Mouse (Mus musculus): ENCODE results near the gene Arhgap33. TPM values are rescaled to one million over a fixed set of nuclear protein-coding genes. Genes with fewer than 3 reads are reported as not detected.

Gene Arhgap33
- polyA plus RNA-seq, 1 experiment: 12.9 TPM

DNA sequence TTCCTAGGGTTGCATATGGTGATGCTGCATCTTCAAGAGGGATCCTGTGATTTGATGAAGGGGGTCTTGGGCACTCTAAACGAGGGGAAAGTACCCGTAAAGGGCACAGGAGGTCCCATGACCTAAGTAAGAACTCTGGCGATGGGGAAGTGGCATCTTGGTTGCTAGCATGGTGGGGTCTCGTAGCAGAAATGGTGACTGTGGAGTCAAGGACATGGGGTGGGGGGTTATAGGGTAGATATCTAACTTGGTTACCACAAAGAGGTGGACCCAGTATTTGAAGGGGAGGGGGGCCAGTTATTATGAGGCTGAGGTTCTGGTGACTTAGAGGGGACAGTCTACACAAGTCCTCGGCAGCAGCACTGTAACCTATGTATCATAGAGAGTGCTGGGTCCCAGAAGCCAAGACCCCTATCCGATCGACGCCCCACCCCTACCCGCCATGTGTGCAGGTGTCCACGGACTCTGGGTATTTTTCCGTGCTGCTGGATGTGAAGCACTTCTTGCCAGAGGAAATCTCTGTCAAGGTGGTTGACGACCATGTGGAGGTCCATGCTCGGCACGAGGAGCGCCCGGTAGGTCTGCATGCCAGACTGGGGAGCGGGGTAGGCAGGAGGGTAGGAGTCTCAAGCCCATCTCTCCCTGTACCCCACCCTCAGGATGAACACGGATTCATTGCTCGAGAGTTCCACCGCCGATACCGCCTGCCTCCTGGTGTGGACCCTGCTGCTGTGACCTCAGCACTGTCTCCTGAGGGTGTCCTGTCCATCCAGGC lies 19.1 kb upstream of the Arhgap33 start:
- Histone ChIP-seq H3K36me3 (replicated peaks; ENCODE audit: low read length) (peaks cover 57% of the 10 kb centered on the region), H3K4me1 (peaks cover 67% of the 10 kb centered on the region), H3K4me3 (replicated peaks) (peak overlapping the region; percentile 94)

GRCm38 (mm10) chr7:30553021-30553589 lies 18.2 kb upstream of the Arhgap33 start:
- Histone ChIP-seq H3K9me3 (no peaks in the 10 kb centered on the region), H3K4me1 (peaks cover 58% of the 10 kb centered on the region), H3K36me3 (replicated peaks; ENCODE audit: low read length) (peaks cover 64% of the 10 kb centered on the region), H3K4me3 (replicated peaks) (peak overlapping the region; percentile 94), H3K27me3 (replicated peaks) (no peaks in the 10 kb centered on the region)
- no peak for TF ChIP-seq GATA1 (IDR thresholded peaks at IDR 0.05; ENCODE audit: borderline replicate concordance, low read length)
- no peak for TF ChIP-seq FLI1 (IDR thresholded peaks at IDR 0.05; ENCODE audit: low read length)

More for the DNA sequence above, 19.1 kb upstream of the Arhgap33 start:
- H3K9me3 ChIP-seq: no peaks in the 10 kb centered on the region
- no peak for TF ChIP-seq FLI1 (IDR thresholded peaks at IDR 0.05; ENCODE audit: low read length)
- no peak for TF ChIP-seq GATA1 (IDR thresholded peaks at IDR 0.05; ENCODE audit: borderline replicate concordance, low read length)
- H3K27me3 ChIP-seq (replicated peaks): no peaks in the 10 kb centered on the region

DNA sequence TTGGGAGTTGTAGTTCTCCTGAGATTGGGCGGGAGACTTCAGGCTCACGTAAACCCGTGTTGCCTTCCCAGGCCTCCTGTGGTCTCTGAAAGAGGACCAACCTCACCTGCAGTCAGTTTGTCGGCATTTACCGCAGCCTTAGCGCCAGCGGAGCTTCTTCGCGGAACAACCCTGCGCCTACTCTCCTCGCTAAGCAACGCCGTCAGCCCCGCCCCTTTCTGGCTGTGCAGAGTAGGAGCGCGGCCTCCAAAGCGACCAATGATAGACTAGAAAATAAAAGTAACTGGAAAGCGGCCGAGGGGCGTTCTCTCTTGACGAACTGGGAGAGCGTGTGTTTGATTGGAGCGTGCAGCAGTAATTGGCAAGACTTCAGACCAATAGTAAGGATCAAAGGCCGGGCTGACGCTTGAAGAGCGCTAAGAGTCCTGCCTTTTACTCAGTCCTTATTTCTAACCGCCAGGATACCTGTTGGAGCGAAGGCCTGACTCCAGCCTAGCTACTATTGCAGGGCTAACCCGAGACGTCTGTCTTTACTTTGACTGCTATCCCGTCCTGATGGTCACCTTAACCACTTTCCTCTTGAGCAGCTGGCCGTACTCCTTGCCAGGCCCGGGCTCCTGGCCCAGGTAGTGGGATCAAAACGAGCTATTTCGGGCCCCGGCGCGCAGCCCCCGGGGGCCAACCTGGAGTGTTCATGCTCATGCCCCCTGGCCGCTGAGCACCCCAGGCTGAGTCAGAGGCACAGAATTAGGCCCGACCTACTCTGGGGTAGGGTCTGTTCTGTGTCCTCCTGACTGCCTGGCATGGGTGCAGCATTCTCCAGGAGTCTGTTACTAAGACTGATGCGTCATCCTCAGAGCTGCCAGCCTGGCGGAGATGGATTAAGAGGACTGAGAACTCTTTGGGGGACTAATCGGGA lies 17.5 kb upstream of the Arhgap33 start, which contains the start of the genes Hspb6 and Proser3:
TSS of gene Hspb6 (plus strand) at position 77 of the 919 bp plus-strand sequence.
TSS of gene Proser3 (minus strand) at position 198 of the 919 bp plus-strand sequence.
- TF ChIP-seq GATA1 (IDR thresholded peaks at IDR 0.05; ENCODE audit: borderline replicate concordance, low read length): no peak
- TF ChIP-seq FLI1 (IDR thresholded peaks at IDR 0.05; ENCODE audit: low read length): no peak
- peaks cover 63% of the 10 kb centered on the region for H3K36me3 ChIP-seq (replicated peaks; ENCODE audit: low read length)
- H3K4me3 ChIP-seq (replicated peaks): peak within 1 kb of the TSS; percentile 94
- no peaks in the 10 kb centered on the region for H3K27me3 ChIP-seq (replicated peaks)
- peaks cover 51% of the 10 kb centered on the region for H3K4me1 ChIP-seq
- no peaks in the 10 kb centered on the region for H3K9me3 ChIP-seq

DNA sequence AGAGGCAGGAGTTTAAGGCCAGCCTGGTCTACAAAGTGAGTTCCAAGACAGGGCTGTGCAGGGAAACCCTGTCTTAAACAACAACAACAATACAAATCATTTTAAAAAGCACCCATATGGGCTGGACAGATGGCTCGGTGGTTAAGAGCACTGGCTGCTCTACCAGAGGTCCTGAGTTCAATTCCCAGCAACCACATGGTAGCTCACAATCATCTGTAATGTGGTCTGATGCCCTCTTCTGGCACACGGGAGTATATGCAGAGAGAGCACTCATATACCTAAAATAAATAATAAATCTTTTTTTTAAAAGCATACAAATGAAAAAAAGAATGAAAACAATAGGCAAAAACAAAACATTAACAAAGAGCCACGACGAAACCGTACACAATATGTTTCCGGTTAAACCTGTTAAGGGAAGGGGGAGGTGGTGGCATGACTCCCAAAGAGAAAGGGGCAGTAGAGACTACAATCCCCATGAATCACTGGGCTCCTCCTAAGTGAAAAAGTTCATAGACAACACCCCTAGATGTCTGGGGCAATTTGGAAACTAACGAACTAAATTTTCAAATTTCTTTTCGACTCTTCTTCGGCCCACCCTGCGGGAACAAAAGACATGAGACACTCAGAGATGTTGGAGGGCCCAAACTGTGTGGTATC lies 16.7 kb upstream of the Arhgap33 start:
- Histone ChIP-seq H3K36me3 (replicated peaks; ENCODE audit: low read length) (peaks cover 60% of the 10 kb centered on the region), H3K4me3 (replicated peaks) (peak overlapping the region; percentile 94), H3K9me3 (no peaks in the 10 kb centered on the region), H3K4me1 (peaks cover 43% of the 10 kb centered on the region), H3K27me3 (replicated peaks) (no peaks in the 10 kb centered on the region)
- TF ChIP-seq FLI1 (IDR thresholded peaks at IDR 0.05; ENCODE audit: low read length) (no peak), GATA1 (IDR thresholded peaks at IDR 0.05; ENCODE audit: borderline replicate concordance, low read length) (no peak)

- H3K27me3 ChIP-seq (replicated peaks): no peaks in the 10 kb centered on the region
- H3K36me3 ChIP-seq (replicated peaks; ENCODE audit: low read length): peaks cover 59% of the 10 kb centered on the region
- no peak for TF ChIP-seq FLI1 (IDR thresholded peaks at IDR 0.05; ENCODE audit: low read length)
- no peak for TF ChIP-seq GATA1 (IDR thresholded peaks at IDR 0.05; ENCODE audit: borderline replicate concordance, low read length)
- peak overlapping the region; percentile 5 for H3K4me3 ChIP-seq (replicated peaks)
- H3K9me3 ChIP-seq: no peaks in the 10 kb centered on the region
- peaks cover 38% of the 10 kb centered on the region for H3K4me1 ChIP-seq
Measured at GRCm38 (mm10) chr7:30550603-30551002, 15.7 kb upstream of the Arhgap33 start.

- H3K27me3 ChIP-seq (replicated peaks): no peaks in the 10 kb centered on the region
- H3K4me3 ChIP-seq (replicated peaks): no peak overlapping the region
- no peak for TF ChIP-seq GATA1 (IDR thresholded peaks at IDR 0.05; ENCODE audit: borderline replicate concordance, low read length)
- no peak for TF ChIP-seq FLI1 (IDR thresholded peaks at IDR 0.05; ENCODE audit: low read length)
- no peaks in the 10 kb centered on the region for H3K9me3 ChIP-seq
- peaks cover 54% of the 10 kb centered on the region for H3K36me3 ChIP-seq (replicated peaks; ENCODE audit: low read length)
- peaks cover 38% of the 10 kb centered on the region for H3K4me1 ChIP-seq
Measured at GRCm38 (mm10) chr7:30549880-30550279, 15.0 kb upstream of the Arhgap33 start.

- no peaks in the 10 kb centered on the region; the same call in 1 of the 2 replicates for H3K4me1 ChIP-seq
- peaks cover 76% of the 10 kb centered on the region for H3K36me3 ChIP-seq (replicated peaks; ENCODE audit: low read length)
Measured at GRCm38 (mm10) chr7:30544327-30544726, 9.5 kb upstream of the Arhgap33 start.

GRCm38 (mm10) chr7:30540572-30540971 lies 5.7 kb upstream of the Arhgap33 start:
- Histone ChIP-seq H3K4me3 (replicated peaks) (no peak overlapping the region), H3K4me1 (peaks cover 4% of the 10 kb centered on the region), H3K27me3 (replicated peaks) (no peaks in the 10 kb centered on the region), H3K36me3 (replicated peaks; ENCODE audit: low read length) (peaks cover 59% of the 10 kb centered on the region), H3K9me3 (no peaks in the 10 kb centered on the region)
- no peak for TF ChIP-seq GATA1 (IDR thresholded peaks at IDR 0.05; ENCODE audit: borderline replicate concordance, low read length)
- no peak for TF ChIP-seq FLI1 (IDR thresholded peaks at IDR 0.05; ENCODE audit: low read length)

More at GRCm38 (mm10) chr7:30544327-30544726, 9.5 kb upstream of the Arhgap33 start:
- H3K27me3 ChIP-seq (replicated peaks): no peaks in the 10 kb centered on the region
- no peaks in the 10 kb centered on the region for H3K9me3 ChIP-seq
- H3K4me3 ChIP-seq (replicated peaks): no peak overlapping the region
- no peak for TF ChIP-seq FLI1 (IDR thresholded peaks at IDR 0.05; ENCODE audit: low read length)
- no peak for TF ChIP-seq GATA1 (IDR thresholded peaks at IDR 0.05; ENCODE audit: borderline replicate concordance, low read length)

Data from megakaryocyte, embryonic 14.5 days (primary cell).